ENCODE assay signal across 7 mouse cellular contexts in genomic region chr10:77152178-77152621, GRCm38 (mm10). TPM values are rescaled to one million over a fixed set of nuclear protein-coding genes. Genes with fewer than 3 reads are reported as not detected.
A peak's percentile ranks its signal among the peaks of the same experiment; 100 is the strongest.
DNase-seq lines count a peak whose midpoint lies in the region; ATAC-seq and TF ChIP-seq lines count a peak whose summit lies in the region.

No protein-coding gene starts in this region.

- no peak for TF ChIP-seq EP300 in ES-Bruce4 (IDR thresholded peaks at IDR 0.05; ENCODE audit: insufficient read depth, low read depth, low read length)

- H3K9me3 ChIP-seq in ES-Bruce4 (replicated peaks; ENCODE audit: control insufficient read depth, insufficient read depth, low read length, poor library complexity, severe bottlenecking), result no peaks in the 10 kb centered on the region
- H3K9me3 ChIP-seq in hindbrain, embryonic 14.5 days (ENCODE audit: control insufficient read depth, low read length), result no peaks in the 10 kb centered on the region
- no peaks in the 10 kb centered on the region for H3K9me3 ChIP-seq in liver, embryonic 13.5 days (replicated peaks)

- no peak for TF ChIP-seq POLR2A in ES-Bruce4 (IDR thresholded peaks at IDR 0.05; ENCODE audit: insufficient read depth, low read length)

- no peaks in the 10 kb centered on the region for H3K36me3 ChIP-seq in ES-Bruce4 (ENCODE audit: control insufficient read depth, insufficient read depth, low read length, poor library complexity, severe bottlenecking)
- no peaks in the 10 kb centered on the region for H3K36me3 ChIP-seq in hindbrain, embryonic 14.5 days (replicated peaks; ENCODE audit: control insufficient read depth, insufficient read depth)
- no peaks in the 10 kb centered on the region for H3K36me3 ChIP-seq in liver, embryonic 13.5 days

- H3K27ac ChIP-seq in ES-Bruce4 (ENCODE audit: insufficient read depth, low read length), result peak overlapping the region; percentile 48; the same call in 1 of the 2 replicates
- H3K27ac ChIP-seq in hindbrain, embryonic 14.5 days, result 0 out of 2 replicates have a peak overlapping the region, but pooled peaks have one; percentile 51
- no peak overlapping the region for H3K27ac ChIP-seq in liver, embryonic 13.5 days

- H3K27me3 ChIP-seq in ES-Bruce4 (ENCODE audit: control insufficient read depth, insufficient read depth, low read length, poor library complexity, severe bottlenecking), result no peaks in the 10 kb centered on the region
- H3K27me3 ChIP-seq in hindbrain, embryonic 14.5 days (ENCODE audit: control insufficient read depth, insufficient read depth, low read length), result no peaks in the 10 kb centered on the region
- 0 out of 2 replicates have a peak, but pooled peaks cover 7% of the 10 kb centered on the region for H3K27me3 ChIP-seq in liver, embryonic 13.5 days

- peaks cover 30% of the 10 kb centered on the region for H3K4me1 ChIP-seq in ES-Bruce4 (ENCODE audit: control insufficient read depth, insufficient read depth, low read length)
- peaks cover 27% of the 10 kb centered on the region for H3K4me1 ChIP-seq in hindbrain, embryonic 14.5 days (replicated peaks; ENCODE audit: control insufficient read depth, insufficient read depth, low read length)
- peaks cover 56% of the 10 kb centered on the region for H3K4me1 ChIP-seq in liver, embryonic 13.5 days (replicated peaks)

- no peak for TF ChIP-seq CTCF in ES-Bruce4 (IDR thresholded peaks at IDR 0.05; ENCODE audit: low read depth, low read length)

- 0% methylated on average over 2 of the region's 2 CpGs for WGBS in hindbrain, embryonic 14.5 days
- 44% methylated on average over 2 of the region's 2 CpGs for WGBS in liver, embryonic 13.5 days (ENCODE audit: insufficient replicate concordance)

- H3K4me2 ChIP-seq in hindbrain, embryonic 14.5 days (replicated peaks), result no peak overlapping the region
- no peak overlapping the region for H3K4me2 ChIP-seq in liver, embryonic 13.5 days

- no peak overlapping the region for H3K4me3 ChIP-seq in ES-Bruce4 (ENCODE audit: low read depth, low read length)
- no peak overlapping the region for H3K4me3 ChIP-seq in hindbrain, embryonic 14.5 days (replicated peaks; ENCODE audit: low read length)
- H3K4me3 ChIP-seq in liver, embryonic 13.5 days (replicated peaks), result no peak overlapping the region

- H3K9ac ChIP-seq in ES-Bruce4 (ENCODE audit: low read depth, poor library complexity, severe bottlenecking), result no peak overlapping the region
- H3K9ac ChIP-seq in hindbrain, embryonic 14.5 days, result no peak overlapping the region
- no peak overlapping the region for H3K9ac ChIP-seq in liver, embryonic 13.5 days

- peak; percentile 75 for ATAC-seq in hindbrain, embryonic 14.5 days (ENCODE audit: low FRiP score)
- ATAC-seq in liver, embryonic 13.5 days (ENCODE audit: low read depth), result peak; percentile 15; the same call in 1 of the 2 replicates

- DNase-seq in R1 (ENCODE audit: low read depth, low spot score), result peak; percentile 97
- DNase-seq in hindbrain, embryonic 14.5 days (ENCODE audit: low spot score), result no peak
- DNase-seq in liver, embryonic 13.5 days, result no peak
- no peak for DNase-seq in urinary bladder, postnatal 14 days (ENCODE audit: low spot score)
- no peak for DNase-seq in ovary, postnatal 36 days (ENCODE audit: low spot score)
- DNase-seq in cerebellum, postnatal 14 days, result no peak

RNA-seq across cellular contexts. Expression of gene Col18a1, which starts 14.1 kb away (rescaled TPM):
- 273 and 285 TPM in 2 replicates for polyA plus RNA-seq in ES-Bruce4 (2011; ENCODE audit: insufficient read depth, insufficient read length, low read depth, missing spikeins)
- 38.6 and 51.2 TPM in 2 replicates for polyA plus RNA-seq in hindbrain, embryonic 14.5 days (2014; fragmentation: Nextera tagmentation; extraction: Ambion mirVana)
- 29.7 and 36.3 TPM in 2 replicates for polyA plus RNA-seq in liver, embryonic 13.5 days (2015; fragmentation: Nextera tagmentation; extraction: Ambion mirVana)
